Mouse (Mus musculus): ENCODE measurements around the gene Ctdspl.

GRCm38 (mm10) chr9:119035836-119036235, 109.6 kb downstream of the Ctdspl start:
- TF ChIP-seq CTCF (IDR thresholded peaks at IDR 0.05; ENCODE audit: low read depth) (no peak), EP300 (IDR thresholded peaks at IDR 0.05; ENCODE audit: low read depth) (no peak)
